Mouse (Mus musculus) ovary, postnatal 10 days (tissue): ENCODE results near the gene Rras.
A peak's percentile ranks its signal among the peaks of the same experiment; 100 is the strongest.
"Not testable (repeated sequence)": the region's sequence is repeated elsewhere in the genome, so short reads cannot be mapped to it uniquely, and the experiment has no call there.

Experiments used
- DNase-seq: peaks from one replicate; pipeline ENCODE4 v3.0.0; 2022; ENCODE audit warnings: low spot score

Gene Rras

GRCm38 (mm10) chr7:45000539-45001114, 17.1 kb upstream of the Rras start:
- DNase-seq: no peak

GRCm38 (mm10) chr7:45002440-45002839, 15.3 kb upstream of the Rras start:
- no peak for DNase-seq

- DNase-seq: no peak
Observed at GRCm38 (mm10) chr7:45004546-45004945, 13.2 kb upstream of the Rras start.

GRCm38 (mm10) chr7:45005321-45005992, 12.3 kb upstream of the Rras start:
- no peak for DNase-seq

GRCm38 (mm10) chr7:45006503-45006902, 11.3 kb upstream of the Rras start:
- DNase-seq: no peak

- DNase-seq: no peak
Observed at GRCm38 (mm10) chr7:45007141-45007540, 10.6 kb upstream of the Rras start.

GRCm38 (mm10) chr7:45007846-45008245, 9.9 kb upstream of the Rras start:
- no peak for DNase-seq

GRCm38 (mm10) chr7:45008411-45008810, 9.3 kb upstream of the Rras start:
- DNase-seq: no peak

- DNase-seq: no peak
Observed at GRCm38 (mm10) chr7:45012011-45012410, 5.8 kb upstream of the Rras start.

- DNase-seq: no peak
Observed at GRCm38 (mm10) chr7:45012824-45013223, 4.9 kb upstream of the Rras start.

- no peak for DNase-seq
Observed at GRCm38 (mm10) chr7:45013366-45014095, 4.2 kb upstream of the Rras start.

GRCm38 (mm10) chr7:45014096-45014451, 3.7 kb upstream of the Rras start:
- DNase-seq: no peak

GRCm38 (mm10) chr7:45015344-45015956, 2.3 kb upstream of the Rras start:
- no peak for DNase-seq

- peak; percentile 87 for DNase-seq
Observed at GRCm38 (mm10) chr7:45015957-45016612, 1.7 kb upstream of the Rras start, which contains the start of gene Scaf1. TSS of gene Scaf1 (minus strand) at chr7:45016363.

- DNase-seq: no peak
Observed at GRCm38 (mm10) chr7:45016761-45017160, 1.0 kb upstream of the Rras start.

GRCm38 (mm10) chr7:45019031-45019571, 1.3 kb downstream of the Rras start:
- no peak for DNase-seq

GRCm38 (mm10) chr7:45020225-45020624, 2.5 kb downstream of the Rras start:
- no peak for DNase-seq

- not testable (repeated sequence) for DNase-seq
Observed at GRCm38 (mm10) chr7:45023711-45024110, 6.0 kb downstream of the Rras start.

- DNase-seq: no peak
Observed at GRCm38 (mm10) chr7:45024281-45025248, 6.8 kb downstream of the Rras start.

- no peak for DNase-seq
Observed at GRCm38 (mm10) chr7:45025601-45026220, 8.0 kb downstream of the Rras start.
